Mouse (Mus musculus) retina, postnatal 1 day (tissue): ENCODE measurements around the gene Xrn2.

ENCODE experiments used
- DNase-seq: peaks from one replicate; pipeline ENCODE4 v3.0.0-alpha.2; 2012

The Xrn2 gene

DNA sequence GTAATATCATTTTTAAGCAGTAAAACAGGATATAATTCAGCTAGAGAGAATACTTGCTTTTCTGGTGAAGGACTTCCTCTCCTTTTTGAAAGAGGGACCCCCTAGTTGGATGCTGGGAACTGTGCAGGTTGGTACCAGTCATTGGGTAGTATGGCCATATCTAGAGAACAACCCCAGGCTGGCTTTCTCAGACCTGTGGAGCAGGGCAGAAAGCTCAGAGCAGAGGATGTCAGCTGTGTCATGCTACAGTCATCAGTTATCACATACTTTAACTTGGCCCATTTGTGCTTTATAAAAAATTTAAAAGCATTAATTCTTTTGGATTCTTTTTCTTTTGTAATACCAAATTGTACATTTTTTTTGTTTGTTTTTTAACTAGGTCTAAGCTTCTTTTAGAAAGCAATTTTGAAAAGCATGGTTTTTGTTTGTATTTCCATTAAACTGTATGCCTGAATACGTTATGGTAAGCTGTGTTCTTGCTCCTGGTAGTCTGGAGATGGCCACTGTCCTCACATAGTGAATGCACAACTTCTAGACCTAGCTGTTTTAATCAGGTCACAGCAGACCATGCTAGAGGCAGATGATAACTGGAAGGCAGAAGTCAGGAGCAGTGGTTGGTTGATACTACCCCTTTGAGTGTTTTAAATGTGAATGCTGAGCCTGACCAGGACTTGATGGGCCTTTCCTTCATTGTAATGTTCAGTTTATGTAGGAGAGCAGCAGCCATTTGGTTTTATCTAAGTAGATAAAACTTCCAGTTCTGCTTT, 54.9 kb downstream of the Xrn2 start:
- DNase-seq = no peak

GRCm38 (mm10) chr2:147069077-147069476, 56.3 kb downstream of the Xrn2 start:
- DNase-seq = peak; percentile 26

DNA sequence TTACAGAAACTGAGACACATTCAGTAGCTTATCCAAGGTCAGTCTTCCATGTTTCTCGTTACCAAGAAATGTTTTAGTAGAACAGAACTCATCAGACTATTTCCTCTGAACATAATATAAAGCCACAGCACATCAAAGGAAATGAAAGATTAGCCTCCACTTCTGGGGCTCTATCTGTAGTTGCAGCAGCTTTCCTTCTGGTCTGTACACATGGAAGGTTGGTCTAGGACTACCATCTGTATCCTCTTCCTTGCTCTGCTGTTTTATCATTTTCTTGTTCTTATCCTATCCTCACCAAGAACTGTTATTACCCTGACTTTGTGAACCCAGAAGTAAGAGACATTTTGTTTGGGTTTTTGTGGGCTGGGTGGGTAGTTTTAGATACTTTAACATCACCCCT, 57.5 kb downstream of the Xrn2 start:
- no peak for DNase-seq

- DNase-seq = peak; percentile 11
Measured at GRCm38 (mm10) chr2:147073962-147074361, 61.2 kb downstream of the Xrn2 start.

- no peak for DNase-seq
Measured at GRCm38 (mm10) chr2:147074399-147074798, 61.6 kb downstream of the Xrn2 start.

DNA sequence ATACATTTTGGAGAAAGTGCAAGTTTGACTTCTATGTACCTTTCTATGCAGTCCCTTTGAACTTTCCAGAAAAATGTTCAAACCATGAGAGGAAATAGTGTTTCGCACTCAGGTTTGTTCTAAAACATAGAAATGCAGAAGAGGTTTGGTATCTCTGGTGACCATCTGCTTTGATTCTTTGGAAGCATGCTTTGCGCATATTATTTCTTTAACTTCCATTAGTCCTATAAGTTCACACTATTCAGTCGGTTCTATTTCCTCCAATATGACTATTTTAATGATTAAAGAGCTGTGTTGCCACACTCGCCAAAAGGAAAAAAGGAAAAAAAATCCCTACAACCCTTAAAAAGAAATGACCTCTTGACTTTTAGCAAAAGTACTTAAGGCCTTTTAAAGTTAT, 69.6 kb downstream of the Xrn2 start:
- DNase-seq = no peak

GRCm38 (mm10) chr2:147083471-147084365, 70.9 kb downstream of the Xrn2 start:
- DNase-seq = peak; percentile 54

GRCm38 (mm10) chr2:147084366-147085071, 71.7 kb downstream of the Xrn2 start:
- peak; percentile 63 for DNase-seq

DNA sequence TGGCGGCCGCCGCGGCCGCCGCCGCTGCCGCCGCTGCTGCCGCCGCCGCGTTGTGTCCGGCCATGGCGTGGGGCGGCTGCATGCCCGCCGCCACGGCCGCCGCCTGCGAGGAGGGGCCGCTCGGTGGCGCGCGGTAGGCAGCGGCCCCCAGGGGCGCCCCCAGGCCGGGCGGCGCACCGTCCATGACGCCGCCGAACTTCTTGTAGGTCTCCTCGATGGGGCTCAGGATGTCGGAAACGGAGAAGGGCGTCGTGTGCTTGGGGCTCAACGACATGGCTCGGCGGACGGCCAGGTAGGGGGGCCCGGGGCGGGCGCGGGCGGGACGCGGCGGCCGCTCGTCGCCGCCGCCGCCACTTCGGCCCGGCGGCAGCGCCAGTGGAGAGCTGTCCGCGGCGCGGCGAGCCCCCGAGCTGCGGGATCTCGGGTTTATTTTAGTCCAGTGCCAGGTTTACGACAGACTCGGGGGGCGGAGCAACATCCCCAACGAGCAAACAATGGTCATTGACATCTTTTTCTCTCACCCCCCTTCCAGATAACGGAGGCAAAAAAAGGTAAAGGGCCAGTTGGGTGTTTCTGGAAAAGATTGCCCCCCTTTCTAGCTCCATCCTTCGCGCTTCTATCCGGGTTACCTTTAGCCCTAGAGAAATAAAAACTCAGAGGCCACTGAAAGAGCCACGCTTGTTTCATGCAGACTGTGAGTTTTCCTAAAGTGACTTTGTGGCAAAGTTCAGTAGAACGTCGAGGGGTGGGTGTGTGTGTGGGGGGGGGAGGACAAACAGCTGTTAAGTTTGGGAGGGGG, 72.5 kb downstream of the Xrn2 start, which contains the start of gene Nkx2-4:
Gene Nkx2-4 (minus strand): TSS at position 374 of the 799 bp plus-strand sequence.
- peak; percentile 50 for DNase-seq

- no peak for DNase-seq
Measured at GRCm38 (mm10) chr2:147085937-147086336, 73.1 kb downstream of the Xrn2 start.

- DNase-seq = peak; percentile 23
Measured at GRCm38 (mm10) chr2:147086441-147086840, 73.6 kb downstream of the Xrn2 start.

DNA sequence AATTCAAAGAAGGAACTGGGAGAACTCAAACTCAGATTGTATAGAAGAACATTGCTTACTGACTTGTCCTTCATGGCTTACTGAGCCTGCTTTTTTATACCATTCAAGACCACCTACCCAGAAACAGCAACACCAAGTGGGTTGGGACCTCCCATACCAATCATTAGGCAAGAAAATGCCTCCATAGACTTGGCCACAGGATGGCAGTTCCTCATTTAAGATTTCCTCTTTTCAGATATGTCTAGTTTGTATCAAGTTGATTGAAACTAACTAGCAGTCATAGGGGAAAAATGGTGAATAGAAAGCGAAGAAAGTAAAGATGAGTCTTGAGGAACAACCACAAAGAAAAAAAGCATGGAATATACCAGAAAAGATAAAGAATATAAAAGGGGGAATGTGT, 106.9 kb downstream of the Xrn2 start:
- no peak for DNase-seq

DNA sequence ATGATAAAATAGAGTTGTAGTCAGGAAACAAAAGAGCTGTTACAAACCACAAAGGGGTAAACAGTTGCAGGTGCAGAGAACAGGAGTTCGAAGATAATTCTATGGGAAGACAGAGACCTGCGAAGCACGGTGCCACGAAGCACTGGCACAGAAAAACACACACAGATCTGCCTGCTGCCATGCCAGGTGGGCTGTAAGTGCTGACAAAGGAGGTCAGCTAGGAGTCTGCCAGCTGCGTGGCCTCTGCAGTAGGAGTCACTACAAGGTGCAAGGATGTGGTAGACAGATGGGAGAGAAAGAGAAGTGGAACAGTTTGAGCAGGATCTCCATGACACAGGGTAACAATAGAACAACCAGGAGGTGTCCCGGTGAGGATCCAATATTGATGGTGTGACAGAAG, 114.6 kb downstream of the Xrn2 start:
- no peak for DNase-seq
